Mouse (Mus musculus) lung, adult 2 months (tissue): ENCODE measurements around the gene Olfr67. TPM values are rescaled to one million over a fixed set of nuclear protein-coding genes. Genes with fewer than 3 reads are reported as not detected.
"Not testable (repeated sequence)": the region's sequence is repeated elsewhere in the genome, so short reads cannot be mapped to it uniquely, and the experiment has no call there.

Source experiments
- DNase-seq: peaks from one replicate; pipeline ENCODE4 v3.0.0; 2022
- H3K4me1 ChIP-seq: fragments of 200-500 bp; 2 replicates; pipeline ENCODE4 v1.6.1; 2011; ENCODE audit warnings: low read length; ENCODE audit not compliant: control insufficient read depth, insufficient read depth
- H3K4me3 ChIP-seq: fragments of 200-500 bp; replicated peaks from 2 replicates; pipeline ENCODE3; 2011; ENCODE audit warnings: low read depth, mild to moderate bottlenecking, control low read depth, low read length; ENCODE audit errors: extremely low read depth
- CTCF ChIP-seq: fragments of 200-500 bp; IDR thresholded peaks from 2 replicates; pipeline ENCODE4 v1.5.1; 2011; ENCODE audit warnings: mild to moderate bottlenecking, low read length, control low read depth; ENCODE audit not compliant: insufficient read depth
- POLR2A ChIP-seq: fragments of 200-500 bp; IDR thresholded peaks from 2 replicates; pipeline ENCODE4 v1.6.1; 2011; ENCODE audit warnings: low read depth, mild to moderate bottlenecking, control low read depth, low read length, borderline replicate concordance; ENCODE audit errors: extremely low read depth
- WGBS: fragments of 180-500 bp; shearing (Covaris S2); methylation state at CpG from one replicate; pipeline ENCODE4 v1.1.7; 2018; 5-methylcytosine and 5-hydroxymethylcytosine counted together
- polyA plus RNA-seq: library from polyadenylated mRNA; depleted of rRNA; stranded (reverse); fragments of >200 nt; gene quantifications from 2 replicates; pipeline ENCODE4 v1.2.3, GENCODE M21; 2012

The Olfr67 gene
- polyA plus RNA-seq, 1 experiment: not detected

DNA sequence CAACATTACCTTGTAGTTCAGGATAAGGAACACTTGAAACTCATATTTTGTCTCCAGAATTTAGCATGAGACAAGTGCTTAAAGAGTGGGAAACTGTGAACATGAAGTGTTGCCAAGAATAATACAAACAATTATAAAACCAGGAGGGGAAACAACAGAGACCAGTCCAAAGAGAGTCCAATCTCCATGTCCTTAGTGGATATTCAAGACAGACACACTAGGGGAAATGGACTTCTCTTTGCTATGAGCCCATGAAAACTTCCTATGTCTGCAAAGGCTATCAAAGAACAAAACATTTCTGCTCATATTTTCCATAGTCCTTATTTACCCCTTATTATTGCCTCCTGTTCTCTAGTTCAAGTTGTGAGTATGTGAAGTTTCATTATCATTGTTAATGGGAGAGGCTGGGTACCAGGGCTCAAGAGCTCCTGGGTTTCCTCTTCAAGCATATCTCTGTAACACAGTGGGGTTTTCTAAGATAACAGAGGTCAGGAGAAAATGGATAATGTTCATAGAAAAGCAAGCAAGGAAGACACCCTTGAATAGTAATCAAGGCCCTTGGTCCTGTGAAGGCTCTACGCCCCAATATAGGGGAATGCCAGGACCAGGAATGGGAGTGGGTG lies 19.7 kb upstream of the Olfr67 start:
- no peak for TF ChIP-seq CTCF
- no peak for TF ChIP-seq POLR2A
- Histone ChIP-seq H3K4me1 (no peaks in the 10 kb centered on the region), H3K4me3 (no peak overlapping the region)
- DNase-seq: no peak
- WGBS: 78% methylated on average over 1 of the region's 1 CpGs

DNA sequence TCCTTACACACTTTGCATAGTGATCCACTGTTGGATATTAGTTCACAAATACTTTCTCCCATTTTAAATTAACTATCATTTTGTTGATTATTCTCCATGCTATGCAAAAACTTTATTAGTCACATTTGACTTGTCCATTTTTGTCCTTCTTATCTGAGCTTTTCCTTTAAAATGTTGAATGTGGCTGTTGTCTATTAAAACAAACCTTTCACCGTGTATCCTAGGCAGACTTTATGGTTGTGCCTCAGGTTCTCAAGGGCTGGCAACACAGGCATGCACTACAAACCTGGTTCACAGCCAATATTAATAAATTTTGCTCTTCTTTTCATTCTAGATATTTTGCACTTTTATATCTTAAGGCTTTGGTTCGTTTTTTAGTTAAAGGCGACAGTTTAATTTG lies 19.1 kb upstream of the Olfr67 start:
- Histone ChIP-seq H3K4me3 (no peak overlapping the region), H3K4me1 (no peaks in the 10 kb centered on the region)
- 70% methylated on average over 3 of the region's 3 CpGs for WGBS
- DNase-seq: no peak
- no peak for TF ChIP-seq CTCF
- TF ChIP-seq POLR2A: no peak

DNA sequence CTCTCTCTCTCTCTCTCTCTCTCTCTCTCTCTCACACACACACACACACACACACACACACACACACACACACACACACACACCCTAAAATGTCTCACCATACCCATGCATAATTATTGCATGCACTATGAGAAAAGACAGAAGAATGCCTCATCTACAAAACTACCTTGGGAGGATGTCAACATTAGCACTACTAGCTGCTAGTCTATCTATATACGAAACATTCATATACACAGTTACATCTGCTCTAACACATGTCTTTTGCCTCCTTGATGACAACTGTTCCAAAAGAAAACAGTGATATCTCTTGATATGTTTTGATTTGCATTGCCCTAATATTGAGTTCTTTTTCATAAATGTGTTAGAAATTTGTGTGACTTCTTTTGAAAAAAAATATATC lies 18.7 kb upstream of the Olfr67 start:
- 81% methylated on average over 1 of the region's 1 CpGs for WGBS
- DNase-seq: no peak
- TF ChIP-seq CTCF (no peak), POLR2A (no peak)
- no peaks in the 10 kb centered on the region for H3K4me1 ChIP-seq
- H3K4me3 ChIP-seq: no peak overlapping the region

DNA sequence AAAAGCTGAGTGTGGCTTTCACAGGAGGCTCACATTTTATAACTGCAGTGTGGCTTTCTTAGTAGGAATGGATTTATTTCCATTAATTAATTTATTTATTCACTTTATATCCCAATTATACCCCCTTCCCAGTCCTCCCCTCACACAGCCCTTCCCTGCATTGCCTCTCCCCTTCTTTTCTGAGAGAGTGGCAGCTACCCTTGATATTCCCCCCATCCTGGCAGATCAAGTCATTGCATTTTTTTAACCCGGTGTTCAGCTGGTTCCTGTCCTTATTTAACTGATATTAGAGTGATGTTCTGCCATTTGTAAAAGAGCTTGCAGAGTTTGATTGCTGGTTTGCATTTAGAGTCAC lies 18.2 kb upstream of the Olfr67 start:
- no peak for TF ChIP-seq CTCF
- 53% methylated on average over 1 of the region's 1 CpGs for WGBS
- Histone ChIP-seq H3K4me1 (no peaks in the 10 kb centered on the region), H3K4me3 (no peak overlapping the region)
- DNase-seq: no peak

DNA sequence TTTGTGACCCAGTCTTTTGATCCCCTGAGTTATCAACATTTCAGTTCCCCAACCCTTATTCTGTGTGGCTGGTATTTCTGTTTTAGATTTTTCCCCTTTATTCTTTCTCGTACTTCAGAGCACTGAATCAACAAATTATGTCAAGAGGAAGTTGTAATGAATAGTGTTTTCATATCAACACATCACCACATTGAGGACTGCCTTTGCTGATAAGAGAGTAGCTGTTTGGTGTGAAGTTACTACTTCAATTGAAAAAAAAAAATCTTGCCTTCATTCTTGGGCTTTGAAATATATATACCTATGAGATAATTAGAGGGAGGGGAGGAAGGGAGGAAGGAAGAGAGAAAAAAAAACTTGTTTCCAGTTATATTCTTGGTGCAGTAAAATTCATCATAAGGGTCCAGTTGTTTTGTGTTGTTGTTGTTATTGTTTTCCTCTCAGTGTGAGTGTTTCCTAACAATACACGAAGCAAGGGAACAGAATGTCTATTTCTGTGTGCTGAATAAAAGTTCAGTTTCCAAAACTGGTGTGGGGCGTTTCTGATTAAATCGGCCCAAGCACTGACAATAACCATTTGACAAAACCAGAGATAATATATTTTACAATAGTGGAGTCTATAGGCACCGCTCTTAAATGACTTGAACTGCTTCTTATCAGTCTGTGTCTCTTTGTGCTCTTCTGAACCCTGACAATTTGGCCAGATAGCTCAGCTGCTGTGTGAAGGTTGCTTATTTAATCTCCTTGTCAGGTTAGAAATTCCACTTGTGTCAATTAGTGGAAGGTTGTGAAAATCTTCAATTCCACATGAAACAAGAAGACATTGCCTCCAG lies 17.6 kb upstream of the Olfr67 start:
- Histone ChIP-seq H3K4me1 (no peaks in the 10 kb centered on the region), H3K4me3 (no peak overlapping the region)
- TF ChIP-seq CTCF (no peak), POLR2A (no peak)
- 31% methylated on average over 5 of the region's 5 CpGs for WGBS
- DNase-seq: no peak

DNA sequence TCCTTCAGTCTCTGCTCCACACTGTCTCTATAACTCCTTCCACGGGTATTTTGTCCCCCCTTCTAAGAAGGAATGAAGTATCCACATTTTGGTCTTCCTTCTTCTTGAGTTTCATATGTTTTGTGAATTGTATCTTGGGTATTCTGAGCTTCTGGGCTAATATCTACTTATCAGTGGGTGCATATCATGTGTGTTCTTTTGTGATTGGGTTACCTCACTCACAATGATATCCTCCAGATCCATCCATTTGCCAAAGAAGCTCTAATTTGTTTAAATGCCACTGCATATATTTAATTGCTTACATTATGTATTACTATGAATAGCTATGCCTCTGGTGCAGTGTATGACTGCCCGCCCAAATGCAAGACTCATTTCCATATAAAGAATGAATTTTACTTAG lies 16.5 kb upstream of the Olfr67 start:
- 62% methylated on average over 2 of the region's 2 CpGs for WGBS
- DNase-seq, H3K4me3 ChIP-seq, H3K4me1 ChIP-seq: not testable (repeated sequence)

GRCm38 (mm10) chr7:103806856-103807255 lies 15.2 kb upstream of the Olfr67 start:
- H3K4me1 ChIP-seq: no peaks in the 10 kb centered on the region
- H3K4me3 ChIP-seq: no peak overlapping the region
- WGBS: 56% methylated on average over 1 of the region's 1 CpGs
- TF ChIP-seq CTCF: no peak
- TF ChIP-seq POLR2A: no peak
- DNase-seq: no peak

DNA sequence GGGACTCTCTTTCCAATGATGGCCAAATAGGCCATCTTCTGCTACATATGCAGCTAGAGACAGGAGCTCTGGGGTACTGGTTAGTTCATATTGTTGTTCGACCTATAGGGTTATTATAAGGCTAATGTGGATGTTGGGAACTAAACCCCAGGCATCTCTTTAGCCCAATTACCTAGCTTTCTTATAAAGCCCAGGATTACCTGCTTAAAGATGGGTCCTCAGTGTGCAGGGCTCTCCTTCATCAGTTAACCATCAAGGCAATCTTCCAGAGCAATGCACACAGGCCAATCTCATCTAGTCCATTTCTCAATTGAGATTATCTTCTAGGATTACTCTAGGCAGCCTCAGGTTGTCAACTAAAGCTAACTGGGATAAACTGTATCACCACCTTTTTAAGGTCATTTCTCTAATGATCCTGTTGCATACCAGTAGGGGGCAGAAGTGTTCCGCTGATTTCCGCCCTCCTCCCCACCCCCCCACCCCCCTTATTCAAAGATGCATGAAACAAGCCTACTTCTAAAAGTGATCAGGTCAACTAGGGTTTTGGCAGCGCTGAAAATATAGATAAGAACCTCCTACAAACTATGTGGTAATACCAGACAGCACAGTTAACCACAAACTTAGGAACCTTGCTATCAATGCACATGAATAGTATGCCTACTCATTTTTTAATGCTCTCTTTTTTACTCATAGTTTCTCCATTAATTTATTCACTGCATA lies 1.2 kb upstream of the Olfr67 start:
- 24% methylated on average over 4 of the region's 4 CpGs for WGBS
- TF ChIP-seq CTCF (no peak), POLR2A (no peak)
- no peak overlapping the region for H3K4me3 ChIP-seq
- no peak for DNase-seq
- H3K4me1 ChIP-seq: no peaks in the 10 kb centered on the region

DNA sequence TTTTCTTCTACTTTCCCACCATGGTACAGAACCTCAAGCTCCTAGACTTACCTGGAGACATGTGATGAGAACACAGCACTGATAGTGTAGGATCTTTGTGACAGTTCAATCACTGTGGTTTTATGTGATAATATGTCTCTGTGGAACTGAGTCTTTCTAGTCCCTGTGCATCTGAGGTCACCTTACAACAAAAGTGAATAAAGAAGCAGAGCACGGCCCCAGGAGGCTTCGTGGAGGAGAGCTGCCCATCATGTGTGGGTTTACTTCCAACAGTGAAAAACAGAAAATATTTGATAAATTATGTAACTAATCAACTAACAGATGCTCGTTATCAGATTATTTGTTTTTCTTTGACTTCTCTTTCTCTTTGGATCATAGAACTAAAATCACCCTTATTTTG lies 12.0 kb downstream of the Olfr67 start, which contains the start of gene Olfr68:
Olfr68 (minus strand) TSS at position 101 of the 400 bp plus-strand sequence.
- TF ChIP-seq CTCF: no peak
- TF ChIP-seq POLR2A: no peak
- no peak for DNase-seq
- Histone ChIP-seq H3K4me1 (no peaks in the 10 kb centered on the region), H3K4me3 (no peak within 1 kb of the TSS)
- 73% methylated on average over 3 of the region's 3 CpGs for WGBS

DNA sequence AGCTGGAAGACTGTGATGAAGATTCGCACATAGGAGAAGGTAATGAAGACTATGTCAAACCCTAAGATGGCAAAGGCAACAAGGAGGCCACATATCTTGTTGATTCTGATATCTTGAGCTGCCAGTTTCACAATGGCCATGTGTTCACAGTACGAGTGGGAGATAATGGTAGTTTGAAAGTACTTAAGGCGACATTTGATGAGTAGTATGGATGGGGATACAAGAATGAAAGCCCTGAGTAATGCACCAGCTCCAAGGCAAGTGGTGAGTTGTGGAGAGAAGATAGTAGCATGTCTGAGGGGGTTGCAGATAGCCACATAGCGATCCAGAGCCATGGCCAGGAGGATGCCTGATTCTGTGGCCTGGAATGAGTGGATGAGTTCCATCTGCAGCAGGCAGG lies 14.0 kb downstream of the Olfr67 start:
- not testable (repeated sequence) for DNase-seq, H3K4me1 ChIP-seq, H3K4me3 ChIP-seq
- WGBS: 75% methylated on average over 4 of the region's 4 CpGs
